Mouse (Mus musculus) left cerebral cortex, postnatal 36 days (tissue): ENCODE measurements around the gene Matn1. TPM values are rescaled to one million over a fixed set of nuclear protein-coding genes. Genes with fewer than 3 reads are reported as not detected.

Experiments used
- DNase-seq, 2 experiments: peaks; one replicate each; pipeline ENCODE4 v3.0.0; 2021 to 2022; ENCODE audit warnings: low spot score in 2 of 2, mixed read lengths in 1 of 2
- intact Hi-C: fragments of 180-260 bp; cut with DNase I; formaldehyde crosslinking; loops from one replicate; pipeline ENCODE4 v1.15.1; 2025
- total RNA-seq, 2 experiments: library from RNA; stranded (reverse); gene quantifications; 2 replicates each; pipeline ENCODE4 v1.2.3; 2021

Matn1 gene
- total RNA-seq, 2 experiments from 2014 or later: 1.4 to 1.7 TPM

DNA sequence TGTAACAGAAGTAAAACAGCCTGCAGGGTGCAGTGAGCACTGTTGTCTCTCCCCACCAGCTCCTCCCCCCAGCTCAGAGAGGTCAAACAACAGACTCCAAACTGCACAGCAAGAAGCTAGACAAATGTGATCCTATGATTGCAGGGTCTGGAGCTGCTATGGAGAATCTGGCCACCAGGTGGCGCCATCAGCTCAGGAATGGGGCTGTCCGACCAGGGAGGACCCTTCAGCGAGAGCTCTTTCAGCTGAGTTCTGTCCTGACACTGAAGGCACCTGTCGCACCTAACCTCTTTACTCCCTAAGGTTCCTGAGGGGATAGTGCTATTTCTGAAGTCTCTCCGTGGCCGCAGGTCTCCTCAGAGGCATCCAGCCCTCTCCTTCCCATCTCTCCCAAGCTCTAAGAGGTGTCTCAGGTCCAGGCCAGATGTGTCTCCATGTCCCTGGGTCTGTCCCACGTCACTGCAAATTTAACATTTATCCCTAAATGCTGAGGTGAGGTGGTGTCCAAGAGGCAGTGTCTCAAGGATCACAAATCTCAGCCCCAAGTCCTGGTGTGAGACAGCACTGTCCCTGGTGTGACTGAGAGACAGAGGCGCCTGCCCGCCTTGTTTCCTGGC, 16.0 kb downstream of the Matn1 start:
- peak; percentile 78 to 83 for DNase-seq
- intact Hi-C loops: loop anchor here (1.0 to 5.0 kb wide), 4 partner anchors 295 to 878 kb away; partner anchors contain the start of gene Ptpru

GRCm38 (mm10) chr4:130971278-130971677, 27.1 kb downstream of the Matn1 start:
- no peak for DNase-seq
- intact Hi-C loops: no loop called here

- intact Hi-C loops: no loop called here
- no peak for DNase-seq
Observed at GRCm38 (mm10) chr4:130972421-130972829, 28.2 kb downstream of the Matn1 start.

DNA sequence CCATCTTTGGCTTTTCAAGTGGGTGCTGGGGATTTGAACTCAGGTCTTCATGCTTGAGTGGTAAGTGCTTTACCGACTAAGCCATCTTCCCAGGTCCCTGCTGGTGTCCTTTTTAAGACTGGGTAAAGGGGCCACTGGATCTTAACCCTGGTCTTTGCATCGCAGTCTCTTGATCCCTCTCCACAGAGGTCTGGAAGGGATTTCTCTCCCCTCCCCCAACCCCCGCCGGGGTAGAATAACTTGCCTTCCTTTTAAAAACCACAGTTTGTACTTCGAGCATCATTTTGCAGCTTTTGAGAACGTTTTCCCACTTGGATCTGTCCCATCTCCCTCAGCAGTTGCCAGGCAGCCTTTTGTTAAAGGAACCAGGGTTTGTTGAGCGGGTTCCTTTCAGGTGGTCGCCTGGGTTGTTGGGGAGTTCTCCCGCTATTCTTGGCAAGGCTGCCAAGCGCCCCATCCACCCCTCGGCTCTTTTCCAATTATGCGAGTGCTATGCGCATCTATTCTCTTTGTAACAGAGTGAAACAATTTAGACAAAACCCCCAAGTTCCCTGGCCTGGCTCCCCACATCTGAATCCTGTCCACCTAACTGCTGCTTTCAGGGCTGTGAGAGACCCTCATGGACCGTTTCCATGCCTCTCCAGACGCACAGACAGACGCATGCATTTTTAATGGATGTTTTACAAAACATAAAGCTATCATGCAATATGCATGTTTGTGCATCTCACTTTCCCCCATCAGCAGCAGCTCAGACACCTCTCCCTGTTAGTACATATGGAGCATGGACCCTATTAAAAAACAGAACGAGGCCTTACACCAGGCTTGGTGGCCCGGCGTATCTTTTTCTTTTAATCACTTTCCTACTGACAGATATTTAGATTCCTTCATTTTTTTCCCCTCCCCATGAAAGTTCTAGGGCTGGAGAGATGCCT, 29.4 kb downstream of the Matn1 start:
- intact Hi-C loops: no loop called here
- peak; percentile 31 to 33 for DNase-seq

DNA sequence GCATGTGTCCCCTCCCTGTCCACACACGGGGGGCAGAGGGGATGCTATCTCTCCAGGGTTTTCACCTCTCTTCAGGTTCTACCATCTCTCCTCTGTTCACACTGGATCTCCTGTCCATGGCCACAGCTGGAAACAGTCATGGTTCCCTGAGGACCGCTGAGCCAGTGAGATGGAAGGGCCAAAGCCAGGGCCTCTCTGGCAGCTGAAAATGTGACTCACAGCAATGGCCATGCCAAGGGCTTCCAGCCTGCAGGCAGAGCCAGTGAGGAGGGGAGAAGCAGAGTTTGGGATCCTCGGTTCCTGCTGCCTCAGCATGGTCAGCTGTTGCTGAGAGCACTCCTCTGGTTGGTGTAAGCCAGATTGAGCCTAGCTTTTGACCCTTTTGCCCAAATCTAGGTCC, 34.8 kb downstream of the Matn1 start:
- intact Hi-C loops: no loop called here
- DNase-seq: no peak

- DNase-seq: no peak
- intact Hi-C loops: no loop called here
Observed at GRCm38 (mm10) chr4:130984416-130985182, 40.4 kb downstream of the Matn1 start.

DNA sequence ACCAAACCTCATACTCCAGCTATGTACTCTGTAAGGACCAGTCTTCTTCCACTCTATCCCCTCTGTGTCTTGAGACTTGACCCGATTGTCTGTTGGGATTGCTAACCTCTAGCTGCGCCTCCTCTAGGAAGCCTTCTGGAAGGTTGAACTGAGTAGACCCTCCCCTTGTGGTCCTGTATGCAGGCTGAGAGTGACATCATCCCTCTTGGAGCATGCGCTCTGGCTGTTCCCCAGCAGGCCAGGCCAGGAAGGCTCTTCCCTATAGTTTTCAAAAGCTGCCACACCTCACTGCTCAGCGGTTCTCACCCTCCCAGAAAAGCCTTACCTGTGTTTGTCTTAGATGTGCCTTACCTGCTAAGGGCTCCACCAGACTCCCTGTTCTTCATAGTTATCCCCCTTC, 42.9 kb downstream of the Matn1 start:
- no peak for DNase-seq
- intact Hi-C loops: no loop called here

GRCm38 (mm10) chr4:130988219-130988839, 44.1 kb downstream of the Matn1 start:
- intact Hi-C loops: no loop called here

DNA sequence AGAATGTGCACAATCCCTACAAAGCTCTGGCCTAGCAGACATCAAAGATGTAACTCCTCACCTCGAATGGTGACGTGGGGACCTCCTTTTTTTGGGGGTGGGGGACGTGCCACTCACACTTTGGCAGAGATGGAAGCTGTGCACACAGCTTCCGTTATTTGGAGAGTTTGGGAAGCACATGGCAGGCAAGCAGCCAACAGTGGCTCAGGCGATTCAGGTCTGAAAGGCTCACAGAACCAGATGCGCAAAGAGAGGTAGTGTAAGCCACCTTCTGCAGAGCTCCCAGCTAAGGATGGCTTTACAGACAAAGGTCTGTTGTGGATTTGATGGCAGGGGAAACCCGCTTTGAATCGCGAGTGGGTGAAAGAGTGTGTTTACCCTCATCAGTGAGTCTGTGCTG, 45.0 kb downstream of the Matn1 start:
- peak in 1 of 2 experiments; percentile 4 for DNase-seq
- intact Hi-C loops: no loop called here

More at GRCm38 (mm10) chr4:130988219-130988839, 44.1 kb downstream of the Matn1 start:
- no peak for DNase-seq

DNA sequence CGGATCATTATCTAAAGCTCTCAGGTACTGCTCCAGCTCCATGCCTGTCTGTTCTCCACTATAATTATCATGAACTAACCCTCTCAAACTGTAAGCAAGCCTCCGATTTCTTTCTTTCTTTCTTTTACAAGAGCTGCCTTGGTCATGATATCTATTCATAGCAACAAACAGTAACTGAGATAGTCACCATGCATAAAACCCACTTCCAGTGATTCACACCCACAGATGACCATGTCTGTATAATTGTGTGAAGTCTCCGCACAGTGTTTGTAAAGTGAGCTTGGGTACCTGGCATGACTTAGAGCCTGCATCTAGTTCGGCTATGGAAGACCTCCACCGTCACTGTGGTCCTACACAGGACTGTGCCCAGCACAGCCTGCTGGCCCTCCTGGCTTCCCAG, 46.8 kb downstream of the Matn1 start:
- no peak for DNase-seq
- intact Hi-C loops: no loop called here

DNA sequence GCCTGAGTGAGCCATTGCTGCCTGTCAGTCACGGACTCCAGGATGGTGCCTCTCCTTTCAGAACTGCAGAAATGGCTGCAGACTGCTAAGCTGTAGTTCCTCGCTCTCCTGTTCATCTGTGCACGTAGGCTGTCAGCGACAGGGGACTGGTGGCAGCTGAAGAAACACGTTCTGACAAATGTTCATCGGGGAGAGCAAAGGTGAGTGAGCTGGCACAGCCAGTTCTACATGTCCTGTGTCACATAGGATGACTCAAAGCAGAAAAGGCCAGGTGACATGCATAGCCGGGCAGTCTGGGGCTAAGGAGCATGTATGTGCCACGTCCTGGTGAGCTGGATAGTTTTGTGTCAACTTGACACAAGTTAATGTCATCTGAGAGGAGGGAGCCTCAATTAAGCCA, 50.4 kb downstream of the Matn1 start:
- DNase-seq: no peak

DNA sequence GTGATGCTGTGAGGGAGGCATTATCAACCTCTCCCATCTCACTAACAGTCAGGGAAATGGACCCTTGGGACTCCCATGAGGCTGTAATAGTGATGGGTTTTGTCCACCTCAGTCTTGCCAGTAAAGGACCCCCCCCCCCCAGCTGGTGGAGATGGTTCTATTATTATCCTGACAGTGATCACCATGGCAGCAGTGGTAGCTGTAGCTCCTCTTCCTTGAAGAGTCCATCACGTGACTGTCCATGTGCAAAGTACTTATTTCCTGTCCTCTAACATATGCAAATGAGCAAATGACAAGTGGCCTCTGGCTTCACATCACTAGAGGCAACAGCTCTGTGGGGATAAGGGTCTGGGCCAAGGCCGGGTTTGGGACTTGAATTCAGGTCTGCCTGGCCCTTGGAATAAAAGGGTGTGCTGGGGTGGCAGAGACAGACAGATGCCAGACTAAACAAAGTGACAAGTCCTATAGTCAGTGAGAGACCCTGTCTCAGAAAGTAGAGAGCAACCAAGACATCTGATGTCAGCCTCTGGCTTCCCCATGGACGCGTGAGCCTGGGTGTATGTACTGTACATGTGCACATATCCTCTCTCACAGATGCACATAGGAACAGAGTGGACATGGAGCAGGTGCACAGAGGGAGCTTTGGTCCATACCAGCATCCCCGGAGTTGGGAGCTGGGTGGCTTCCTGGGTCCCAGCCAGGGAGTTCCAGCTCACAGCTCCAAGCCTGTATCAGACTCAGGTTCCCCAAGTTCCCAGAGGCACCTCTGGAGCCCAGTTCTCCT, 55.8 kb downstream of the Matn1 start:
- no peak for DNase-seq
- intact Hi-C loops: no loop called here

More for the DNA sequence above, 50.4 kb downstream of the Matn1 start:
- intact Hi-C loops: no loop called here

DNA sequence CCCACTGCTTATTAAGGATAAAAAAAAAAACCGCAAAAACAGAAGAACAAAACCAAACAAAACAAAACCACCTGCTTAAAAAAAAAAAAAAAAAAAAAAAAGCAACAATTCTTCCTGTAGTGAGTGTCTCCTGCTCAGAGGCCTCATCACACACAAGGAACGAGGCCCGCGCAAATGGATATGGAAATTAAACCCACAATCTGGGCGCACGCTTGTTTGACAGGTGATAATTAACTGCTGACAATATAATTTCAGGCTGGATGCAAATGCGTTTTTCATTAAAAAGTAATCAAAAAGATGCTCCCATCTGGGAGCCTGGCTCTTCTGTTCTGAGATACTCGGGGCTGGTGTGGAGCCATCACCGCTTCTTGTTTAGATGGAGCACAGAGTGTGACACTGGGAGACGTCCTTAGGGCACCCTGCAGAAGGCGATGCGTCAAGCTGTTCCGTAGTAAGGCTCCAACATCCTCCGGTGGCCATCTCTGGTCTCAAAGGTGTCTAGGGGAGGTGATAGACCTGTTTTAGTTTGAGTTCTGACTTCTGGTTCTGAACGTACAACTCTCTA, 56.5 kb downstream of the Matn1 start:
- no peak for DNase-seq
- intact Hi-C loops: no loop called here

Other genes with a start within 250 kb of the Matn1 start
- gene Sdc3, start 151.8 kb upstream of the Matn1 start, total RNA-seq: 100 to 1,000 TPM; 156 to 161 TPM
- 10 to 100 TPM; 33.3 to 38.6 TPM for gene Laptm5, start 31.3 kb upstream of the Matn1 start, total RNA-seq